Mouse (Mus musculus): ENCODE measurements around the gene Mpzl1.

Mpzl1 gene

DNA sequence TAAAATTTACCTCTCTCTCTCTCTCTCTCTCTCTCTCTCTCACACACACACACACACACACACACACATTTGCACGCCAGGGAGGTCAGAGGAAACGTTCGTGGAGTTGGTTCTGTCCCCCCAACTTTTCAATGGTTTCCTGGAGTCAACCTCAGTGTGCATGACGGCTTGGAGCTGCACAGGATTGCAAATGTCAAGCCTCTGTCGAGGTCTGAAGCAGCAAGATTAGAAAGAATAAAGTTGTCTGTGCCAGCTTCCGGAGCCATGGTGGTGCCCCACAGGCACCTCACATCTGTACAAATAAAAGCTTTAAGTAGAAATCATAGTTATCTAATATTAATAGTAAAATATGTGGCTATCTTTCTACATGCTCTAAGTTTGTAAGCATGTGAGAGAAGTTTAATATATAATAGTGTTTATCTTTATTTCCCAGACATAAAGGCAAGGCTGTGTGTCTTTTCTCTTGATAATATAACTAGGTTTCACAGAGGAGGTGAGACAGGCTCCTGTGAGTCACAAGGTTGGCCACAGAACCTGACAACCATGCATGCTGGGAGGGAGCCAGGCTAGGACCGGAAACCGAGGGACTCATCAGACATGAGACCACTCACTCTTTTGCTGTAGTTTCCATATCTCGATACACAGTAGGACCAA lies 57.8 kb downstream of the Mpzl1 start:
- Histone ChIP-seq H3K36me3 (ENCODE audit: insufficient read depth, low read length) (no peaks in the 10 kb centered on the region), H3K27me3 (ENCODE audit: insufficient read depth, low read length) (peaks cover 4% of the 10 kb centered on the region; the same call in 1 of the 2 replicates), H3K9me3 (ENCODE audit: low read length) (peaks cover 5% of the 10 kb centered on the region), H3K4me1 (replicated peaks; ENCODE audit: low read depth, low read length) (peaks cover 12% of the 10 kb centered on the region), H3K4me3 (replicated peaks; ENCODE audit: low read length) (no peak overlapping the region)
- TF ChIP-seq NANOG (IDR thresholded peaks at IDR 0.05; ENCODE audit: borderline replicate concordance, low read length) (no peak), CTCF (conservative IDR thresholded peaks at IDR 0.05; ENCODE audit: low read length) (no peak), POU5F1 (IDR thresholded peaks at IDR 0.05; ENCODE audit: borderline replicate concordance, low read length) (no peak)

DNA sequence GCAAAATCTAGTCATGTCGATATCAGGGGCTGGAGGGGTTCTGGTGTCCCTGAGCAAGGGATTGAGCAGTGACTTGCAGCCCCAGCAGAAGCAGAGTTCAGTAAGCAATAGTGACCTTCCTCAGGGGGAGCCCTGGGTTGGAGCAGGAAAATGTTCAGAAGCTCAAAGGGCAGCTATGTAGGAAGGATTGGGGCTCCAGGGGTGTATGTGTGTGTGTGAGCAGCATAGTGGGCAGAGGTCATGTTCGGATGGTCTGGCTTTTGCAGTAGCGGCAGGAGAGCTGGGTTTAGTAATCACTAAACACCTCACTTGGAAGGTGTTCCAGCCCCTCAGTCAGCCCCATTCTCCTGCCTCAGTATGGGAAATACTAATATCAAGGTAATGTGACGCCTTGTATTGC lies 58.3 kb downstream of the Mpzl1 start:
- no peak for TF ChIP-seq NANOG (IDR thresholded peaks at IDR 0.05; ENCODE audit: borderline replicate concordance, low read length)
- TF ChIP-seq POU5F1 (IDR thresholded peaks at IDR 0.05; ENCODE audit: borderline replicate concordance, low read length), result no peak
- TF ChIP-seq CTCF (conservative IDR thresholded peaks at IDR 0.05; ENCODE audit: low read length), result no peak
- peaks cover 12% of the 10 kb centered on the region for H3K4me1 ChIP-seq (replicated peaks; ENCODE audit: low read depth, low read length)
- peaks cover 4% of the 10 kb centered on the region; the same call in 1 of the 2 replicates for H3K27me3 ChIP-seq (ENCODE audit: insufficient read depth, low read length)
- peaks cover 5% of the 10 kb centered on the region for H3K9me3 ChIP-seq (ENCODE audit: low read length)
- no peak overlapping the region for H3K4me3 ChIP-seq (replicated peaks; ENCODE audit: low read length)
- no peaks in the 10 kb centered on the region for H3K36me3 ChIP-seq (ENCODE audit: insufficient read depth, low read length)

DNA sequence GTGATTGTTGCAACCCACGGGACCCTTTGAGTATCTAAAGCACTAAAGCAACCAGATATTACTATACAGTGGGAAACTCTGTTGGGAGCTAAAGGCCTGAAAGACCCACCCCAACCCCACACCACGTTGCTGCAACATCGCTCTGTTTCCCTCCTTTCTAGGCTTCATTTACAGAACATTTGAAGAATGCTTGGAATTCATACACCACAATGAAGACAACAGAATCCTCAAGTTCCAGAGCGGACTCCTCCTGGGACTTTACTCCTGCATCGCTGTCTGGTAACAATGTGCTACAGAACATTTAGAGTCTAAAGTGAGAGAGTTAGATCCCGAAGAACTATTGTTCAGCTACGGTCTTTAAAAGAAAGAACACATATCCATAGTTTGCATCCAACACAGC lies 66.9 kb downstream of the Mpzl1 start:
- no peaks in the 10 kb centered on the region for H3K36me3 ChIP-seq (ENCODE audit: insufficient read depth, low read length)
- TF ChIP-seq CTCF (conservative IDR thresholded peaks at IDR 0.05; ENCODE audit: low read length) (no peak), NANOG (IDR thresholded peaks at IDR 0.05; ENCODE audit: borderline replicate concordance, low read length) (no peak), POU5F1 (IDR thresholded peaks at IDR 0.05; ENCODE audit: borderline replicate concordance, low read length) (no peak)
- H3K27me3 ChIP-seq (ENCODE audit: insufficient read depth, low read length), result no peaks in the 10 kb centered on the region
- no peaks in the 10 kb centered on the region for H3K9me3 ChIP-seq (ENCODE audit: low read length)
- no peak overlapping the region for H3K4me3 ChIP-seq (replicated peaks; ENCODE audit: low read length)
- H3K4me1 ChIP-seq (replicated peaks; ENCODE audit: low read depth, low read length), result 0 out of 2 replicates have a peak, but pooled peaks cover 3% of the 10 kb centered on the region

DNA sequence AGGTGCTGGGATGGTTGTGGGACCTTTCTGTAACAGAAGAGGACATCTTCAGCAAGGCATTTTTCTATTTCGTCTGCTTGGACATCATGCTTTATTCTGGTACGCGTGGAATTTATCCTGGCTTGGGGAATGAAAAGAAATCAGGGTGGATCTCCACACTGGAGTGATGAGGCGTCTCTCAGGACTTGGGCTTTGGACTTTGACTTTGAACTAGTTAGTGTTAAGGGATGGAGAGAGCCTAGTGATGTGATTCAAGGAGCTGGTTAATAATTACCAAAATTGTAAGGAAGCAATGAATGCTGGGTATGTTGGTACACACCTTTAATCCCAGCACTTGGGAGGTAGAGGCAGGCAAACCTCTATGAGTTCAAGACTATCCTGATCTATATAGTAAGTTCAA lies 69.1 kb downstream of the Mpzl1 start:
- no peaks in the 10 kb centered on the region for H3K9me3 ChIP-seq (ENCODE audit: low read length)
- H3K4me1 ChIP-seq (replicated peaks; ENCODE audit: low read depth, low read length), result 0 out of 2 replicates have a peak, but pooled peaks cover 3% of the 10 kb centered on the region
- no peak for TF ChIP-seq CTCF (conservative IDR thresholded peaks at IDR 0.05; ENCODE audit: low read length)
- no peak for TF ChIP-seq NANOG (IDR thresholded peaks at IDR 0.05; ENCODE audit: borderline replicate concordance, low read length)
- TF ChIP-seq POU5F1 (IDR thresholded peaks at IDR 0.05; ENCODE audit: borderline replicate concordance, low read length), result no peak
- no peak overlapping the region for H3K4me3 ChIP-seq (replicated peaks; ENCODE audit: low read length)
- no peaks in the 10 kb centered on the region for H3K27me3 ChIP-seq (ENCODE audit: insufficient read depth, low read length)
- no peaks in the 10 kb centered on the region for H3K36me3 ChIP-seq (ENCODE audit: insufficient read depth, low read length)

DNA sequence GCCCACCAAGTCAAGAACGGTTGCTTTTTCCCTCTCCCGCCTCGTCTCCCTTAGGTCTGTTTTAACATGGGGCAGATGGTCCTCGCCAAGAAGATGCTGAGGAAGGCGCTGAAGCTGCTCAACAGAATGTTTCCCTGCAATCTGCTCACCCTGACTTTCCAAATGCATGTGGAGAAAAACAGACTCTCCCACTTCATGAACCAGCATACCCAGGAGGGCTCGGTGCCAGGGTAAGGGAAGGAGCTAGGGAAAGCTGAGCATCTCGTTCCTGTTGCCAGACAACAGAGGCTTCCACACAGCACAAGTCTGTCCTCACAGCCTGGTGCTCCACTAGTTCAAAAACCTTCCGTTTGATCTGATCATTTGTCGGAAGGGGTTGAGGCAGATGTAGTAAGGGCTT lies 75.3 kb downstream of the Mpzl1 start:
- 0 out of 2 replicates have a peak, but pooled peaks cover 3% of the 10 kb centered on the region for H3K4me1 ChIP-seq (replicated peaks; ENCODE audit: low read depth, low read length)
- H3K9me3 ChIP-seq (ENCODE audit: low read length), result no peaks in the 10 kb centered on the region
- no peak for TF ChIP-seq CTCF (conservative IDR thresholded peaks at IDR 0.05; ENCODE audit: low read length)
- TF ChIP-seq POU5F1 (IDR thresholded peaks at IDR 0.05; ENCODE audit: borderline replicate concordance, low read length), result no peak
- TF ChIP-seq NANOG (IDR thresholded peaks at IDR 0.05; ENCODE audit: borderline replicate concordance, low read length), result no peak
- no peak overlapping the region for H3K4me3 ChIP-seq (replicated peaks; ENCODE audit: low read length)
- no peaks in the 10 kb centered on the region for H3K36me3 ChIP-seq (ENCODE audit: insufficient read depth, low read length)
- H3K27me3 ChIP-seq (ENCODE audit: insufficient read depth, low read length), result no peaks in the 10 kb centered on the region

DNA sequence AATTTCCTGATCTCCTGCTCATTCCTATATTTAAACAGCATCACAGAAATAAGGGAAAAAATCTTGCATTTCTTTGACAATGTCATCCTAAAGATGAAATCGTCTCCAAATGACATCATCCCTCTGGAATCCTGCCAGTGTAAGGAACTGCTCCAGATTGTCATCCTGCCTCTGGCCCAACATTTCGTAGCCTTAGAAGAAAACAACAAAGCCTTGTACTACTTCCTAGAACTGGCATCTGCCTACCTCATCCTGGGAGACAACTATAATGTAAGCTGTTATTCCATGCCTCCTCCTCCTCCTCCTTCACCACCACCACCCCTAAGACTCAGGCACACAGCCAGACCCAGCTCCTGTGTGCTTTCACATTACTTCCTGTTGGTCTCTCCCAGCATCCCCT lies 77.6 kb downstream of the Mpzl1 start:
- H3K4me1 ChIP-seq (replicated peaks; ENCODE audit: low read depth, low read length), result no peaks in the 10 kb centered on the region
- H3K9me3 ChIP-seq (ENCODE audit: low read length), result no peaks in the 10 kb centered on the region
- no peaks in the 10 kb centered on the region for H3K36me3 ChIP-seq (ENCODE audit: insufficient read depth, low read length)
- TF ChIP-seq POU5F1 (IDR thresholded peaks at IDR 0.05; ENCODE audit: borderline replicate concordance, low read length) (no peak), NANOG (IDR thresholded peaks at IDR 0.05; ENCODE audit: borderline replicate concordance, low read length) (no peak), CTCF (conservative IDR thresholded peaks at IDR 0.05; ENCODE audit: low read length) (no peak)
- no peak overlapping the region for H3K4me3 ChIP-seq (replicated peaks; ENCODE audit: low read length)
- H3K27me3 ChIP-seq (ENCODE audit: insufficient read depth, low read length), result no peaks in the 10 kb centered on the region
